Mouse (Mus musculus) brain, embryonic 14.5 days (tissue): ENCODE measurements around the gene Nans.

Experiments
- CTCF ChIP-seq: fragments of 200-500 bp; IDR thresholded peaks from 2 replicates; pipeline ENCODE4 v1.5.1; 2012; ENCODE audit warnings: inconsistent platforms, mild to moderate bottlenecking, moderate library complexity, borderline replicate concordance; ENCODE audit not compliant: insufficient read depth, insufficient read length; ENCODE audit errors: extremely low read depth
- POLR2A ChIP-seq: fragments of 200-500 bp; IDR thresholded peaks from 2 replicates; pipeline ENCODE4 v1.6.1; 2012; ENCODE audit warnings: mild to moderate bottlenecking, inconsistent platforms, borderline replicate concordance; ENCODE audit not compliant: poor library complexity, insufficient read depth, insufficient read length, severe bottlenecking; ENCODE audit errors: extremely low read depth

- TF ChIP-seq CTCF (no peak), POLR2A (no peak)
Observed at GRCm38 (mm10) chr4:46541707-46542106, 52.7 kb downstream of the Nans start.
